Mouse (Mus musculus) lung, postnatal 4 days (tissue): Measurements from ENCODE around the gene Rpl28.

ENCODE experiments used
- DNase-seq, 2 experiments: peaks; one replicate each; pipeline ENCODE4 v3.0.0; 2021

The Rpl28 gene

GRCm38 (mm10) chr7:4792278-4793212 lies at the start of gene Rpl28:
TSS of gene Rpl28 (plus strand) at chr7:4792874.
- peak; percentile 97 for DNase-seq

GRCm38 (mm10) chr7:4743354-4743753 lies 49.3 kb upstream of the Rpl28 start:
- DNase-seq, result peak in 1 of 2 experiments; percentile 65

GRCm38 (mm10) chr7:4744886-4745285 lies 47.8 kb upstream of the Rpl28 start:
- no peak for DNase-seq

GRCm38 (mm10) chr7:4746326-4746980 lies 46.2 kb upstream of the Rpl28 start:
- DNase-seq, result no peak

GRCm38 (mm10) chr7:4747156-4747899 lies 45.3 kb upstream of the Rpl28 start:
- DNase-seq, result no peak

GRCm38 (mm10) chr7:4748321-4748720 lies 44.4 kb upstream of the Rpl28 start:
- DNase-seq, result no peak

GRCm38 (mm10) chr7:4749169-4749568 lies 43.5 kb upstream of the Rpl28 start:
- no peak for DNase-seq

GRCm38 (mm10) chr7:4751971-4752820 lies 40.5 kb upstream of the Rpl28 start:
- peak; percentile 56 to 69 for DNase-seq

- peak; percentile 90 to 94 for DNase-seq
Measured at GRCm38 (mm10) chr7:4752821-4753570, 39.7 kb upstream of the Rpl28 start, which contains the start of gene Cox6b2. TSS of gene Cox6b2 (minus strand) at chr7:4753094.

- DNase-seq, result peak in 1 of 2 experiments; percentile 23
Measured at GRCm38 (mm10) chr7:4759670-4760069, 33.0 kb upstream of the Rpl28 start.

GRCm38 (mm10) chr7:4764946-4765710 lies 27.5 kb upstream of the Rpl28 start:
- DNase-seq, result no peak

- DNase-seq, result no peak
Measured at GRCm38 (mm10) chr7:4771202-4771601, 21.5 kb upstream of the Rpl28 start, which contains the start of gene Fam71e2. TSS of gene Fam71e2 (minus strand) at chr7:4771302.

GRCm38 (mm10) chr7:4776131-4776530 lies 16.5 kb upstream of the Rpl28 start:
- no peak for DNase-seq

- peak; percentile 69 to 75 for DNase-seq
Measured at GRCm38 (mm10) chr7:4776861-4777830, 15.5 kb upstream of the Rpl28 start.

- DNase-seq, result no peak
Measured at GRCm38 (mm10) chr7:4777851-4778637, 14.6 kb upstream of the Rpl28 start.

- no peak for DNase-seq
Measured at GRCm38 (mm10) chr7:4779921-4780320, 12.8 kb upstream of the Rpl28 start.

- DNase-seq, result no peak
Measured at GRCm38 (mm10) chr7:4782130-4782529, 10.5 kb upstream of the Rpl28 start.

- no peak for DNase-seq
Measured at GRCm38 (mm10) chr7:4782759-4783158, 9.9 kb upstream of the Rpl28 start, which contains the start of the genes Il11 and Tmem190. TSS of gene Il11 (minus strand) at chr7:4782859. TSS of gene Tmem190 (plus strand) at chr7:4782937.
